Mouse (Mus musculus): ENCODE measurements around the gene Olfr420. TPM values are rescaled to one million over a fixed set of nuclear protein-coding genes. Genes with fewer than 3 reads are reported as not detected.

The Olfr420 gene
- polyA plus RNA-seq, 1 experiment from 2014 or later = not detected

GRCm38 (mm10) chr1:174159095-174159494 lies 3.7 kb downstream of the Olfr420 start:
- ATAC-seq = no peak
- Histone ChIP-seq H3K4me1 (ENCODE audit: control insufficient read depth, insufficient read depth, low read length) (no peaks in the 10 kb centered on the region), H3K9me3 (replicated peaks; ENCODE audit: control insufficient read depth, low read length) (no peaks in the 10 kb centered on the region), H3K27ac (ENCODE audit: low read depth, low read length) (no peak overlapping the region), H3K27me3 (replicated peaks; ENCODE audit: control insufficient read depth, insufficient read depth, low read length) (no peaks in the 10 kb centered on the region), H3K4me2 (ENCODE audit: low read length) (no peak overlapping the region), H3K36me3 (ENCODE audit: control insufficient read depth, insufficient read depth, low read length) (no peaks in the 10 kb centered on the region), H3K4me3 (ENCODE audit: low read depth, low read length) (no peak overlapping the region), H3K9ac (ENCODE audit: low read length) (no peak overlapping the region)
- WGBS = 93% methylated on average over 10 of the region's 10 CpGs
- no peak for DNase-seq (ENCODE audit: low spot score)

- Histone ChIP-seq H3K27me3 (replicated peaks; ENCODE audit: control insufficient read depth, insufficient read depth, low read length) (no peaks in the 10 kb centered on the region), H3K9me3 (replicated peaks; ENCODE audit: control insufficient read depth, low read length) (no peaks in the 10 kb centered on the region), H3K9ac (ENCODE audit: low read length) (no peak overlapping the region), H3K27ac (ENCODE audit: low read depth, low read length) (no peak overlapping the region), H3K4me1 (ENCODE audit: control insufficient read depth, insufficient read depth, low read length) (0 out of 2 replicates have a peak, but pooled peaks cover 2% of the 10 kb centered on the region), H3K4me2 (ENCODE audit: low read length) (no peak overlapping the region), H3K36me3 (ENCODE audit: control insufficient read depth, insufficient read depth, low read length) (no peaks in the 10 kb centered on the region), H3K4me3 (ENCODE audit: low read depth, low read length) (no peak overlapping the region)
- ATAC-seq (no peak), DNase-seq (ENCODE audit: low spot score) (no peak)
Observed at GRCm38 (mm10) chr1:174169024-174169423, 13.6 kb downstream of the Olfr420 start.

- no peaks in the 10 kb centered on the region for H3K36me3 ChIP-seq (ENCODE audit: control insufficient read depth, insufficient read depth, low read length)
- no peak overlapping the region for H3K4me2 ChIP-seq (ENCODE audit: low read length)
- WGBS = 93% methylated on average over 5 of the region's 5 CpGs
- H3K27ac ChIP-seq (ENCODE audit: low read depth, low read length) = no peak overlapping the region
- no peaks in the 10 kb centered on the region for H3K9me3 ChIP-seq (replicated peaks; ENCODE audit: control insufficient read depth, low read length)
- H3K4me3 ChIP-seq (ENCODE audit: low read depth, low read length) = no peak overlapping the region
- H3K27me3 ChIP-seq (replicated peaks; ENCODE audit: control insufficient read depth, insufficient read depth, low read length) = no peaks in the 10 kb centered on the region
- DNase-seq (ENCODE audit: low spot score) (no peak), ATAC-seq (no peak)
- no peak overlapping the region for H3K9ac ChIP-seq (ENCODE audit: low read length)
- H3K4me1 ChIP-seq (ENCODE audit: control insufficient read depth, insufficient read depth, low read length) = 0 out of 2 replicates have a peak, but pooled peaks cover 2% of the 10 kb centered on the region
Observed at GRCm38 (mm10) chr1:174170706-174171501, 15.5 kb downstream of the Olfr420 start.

- Histone ChIP-seq H3K9me3 (replicated peaks; ENCODE audit: control insufficient read depth, low read length) (no peaks in the 10 kb centered on the region), H3K4me3 (ENCODE audit: low read depth, low read length) (no peak overlapping the region), H3K9ac (ENCODE audit: low read length) (no peak overlapping the region), H3K27me3 (replicated peaks; ENCODE audit: control insufficient read depth, insufficient read depth, low read length) (no peaks in the 10 kb centered on the region), H3K4me2 (ENCODE audit: low read length) (no peak overlapping the region), H3K4me1 (ENCODE audit: control insufficient read depth, insufficient read depth, low read length) (0 out of 2 replicates have a peak, but pooled peaks cover 2% of the 10 kb centered on the region), H3K36me3 (ENCODE audit: control insufficient read depth, insufficient read depth, low read length) (no peaks in the 10 kb centered on the region), H3K27ac (ENCODE audit: low read depth, low read length) (no peak overlapping the region)
- DNase-seq (ENCODE audit: low spot score) (no peak), ATAC-seq (no peak)
- 70% methylated on average over 2 of the region's 2 CpGs for WGBS
Observed at GRCm38 (mm10) chr1:174171537-174171936, 16.1 kb downstream of the Olfr420 start.

GRCm38 (mm10) chr1:174172605-174173004 lies 17.2 kb downstream of the Olfr420 start, which contains the start of gene Spta1:
Spta1 (plus strand) TSS chr1:174172776.
- Histone ChIP-seq H3K4me1 (ENCODE audit: control insufficient read depth, insufficient read depth, low read length) (0 out of 2 replicates have a peak, but pooled peaks cover 2% of the 10 kb centered on the region), H3K27me3 (replicated peaks; ENCODE audit: control insufficient read depth, insufficient read depth, low read length) (no peaks in the 10 kb centered on the region), H3K4me3 (ENCODE audit: low read depth, low read length) (no peak within 1 kb of the TSS), H3K9me3 (replicated peaks; ENCODE audit: control insufficient read depth, low read length) (no peaks in the 10 kb centered on the region), H3K27ac (ENCODE audit: low read depth, low read length) (no peak within 1 kb of the TSS), H3K4me2 (ENCODE audit: low read length) (no peak within 1 kb of the TSS), H3K9ac (ENCODE audit: low read length) (no peak within 1 kb of the TSS), H3K36me3 (ENCODE audit: control insufficient read depth, insufficient read depth, low read length) (no peaks in the 10 kb centered on the region)
- WGBS = 15% methylated on average over 3 of the region's 3 CpGs
- DNase-seq (ENCODE audit: low spot score) (no peak), ATAC-seq (no peak)

- Histone ChIP-seq H3K9me3 (replicated peaks; ENCODE audit: control insufficient read depth, low read length) (no peaks in the 10 kb centered on the region), H3K4me3 (ENCODE audit: low read depth, low read length) (no peak overlapping the region), H3K4me1 (ENCODE audit: control insufficient read depth, insufficient read depth, low read length) (no peaks in the 10 kb centered on the region), H3K36me3 (ENCODE audit: control insufficient read depth, insufficient read depth, low read length) (no peaks in the 10 kb centered on the region), H3K27ac (ENCODE audit: low read depth, low read length) (no peak overlapping the region), H3K4me2 (ENCODE audit: low read length) (no peak overlapping the region), H3K9ac (ENCODE audit: low read length) (no peak overlapping the region), H3K27me3 (replicated peaks; ENCODE audit: control insufficient read depth, insufficient read depth, low read length) (no peaks in the 10 kb centered on the region)
- no peak for ATAC-seq
- WGBS = 85% methylated on average over 7 of the region's 7 CpGs
- DNase-seq (ENCODE audit: low spot score) = no peak
Observed at GRCm38 (mm10) chr1:174204699-174205098, 49.3 kb downstream of the Olfr420 start.

Other genes with a start within 250 kb of the Olfr420 start
- 0.25 and 0.52 TPM in 2 replicates for gene Ifi211, start 242.6 kb upstream of the Olfr420 start, polyA plus RNA-seq (2014; fragmentation: Nextera tagmentation; extraction: Ambion mirVana)
- 1.6 and 2.0 TPM in 2 replicates for gene Mndal, start 213.1 kb upstream of the Olfr420 start, polyA plus RNA-seq (2014; fragmentation: Nextera tagmentation; extraction: Ambion mirVana)
- gene Ifi203, start 213.0 kb upstream of the Olfr420 start, polyA plus RNA-seq (2014; fragmentation: Nextera tagmentation; extraction: Ambion mirVana) = 1.1 and 1.6 TPM in 2 replicates
- not detected in 2 replicates for gene Ifi202b, start 172.9 kb upstream of the Olfr420 start, polyA plus RNA-seq (2014; fragmentation: Nextera tagmentation; extraction: Ambion mirVana)
- 0.15 TPM in 1 of 2 replicates, not detected in the other for gene Ifi205, start 123.8 kb upstream of the Olfr420 start, polyA plus RNA-seq (2014; fragmentation: Nextera tagmentation; extraction: Ambion mirVana)
- not detected in 2 replicates for gene Olfr433, start 114.9 kb upstream of the Olfr420 start, polyA plus RNA-seq (2014; fragmentation: Nextera tagmentation; extraction: Ambion mirVana)
- not detected in 2 replicates for gene Olfr432, start 106.4 kb upstream of the Olfr420 start, polyA plus RNA-seq (2014; fragmentation: Nextera tagmentation; extraction: Ambion mirVana)
- not detected in 2 replicates for gene Olfr430, start 89.0 kb upstream of the Olfr420 start, polyA plus RNA-seq (2014; fragmentation: Nextera tagmentation; extraction: Ambion mirVana)
- gene Olfr429, start 71.3 kb upstream of the Olfr420 start, polyA plus RNA-seq (2014; fragmentation: Nextera tagmentation; extraction: Ambion mirVana) = not detected in 2 replicates
- gene Olfr427, start 58.7 kb upstream of the Olfr420 start, polyA plus RNA-seq (2014; fragmentation: Nextera tagmentation; extraction: Ambion mirVana) = not detected in 2 replicates
- not detected in 2 replicates for gene Olfr231, start 34.5 kb upstream of the Olfr420 start, polyA plus RNA-seq (2014; fragmentation: Nextera tagmentation; extraction: Ambion mirVana)
- gene Olfr424, start 24.1 kb upstream of the Olfr420 start, polyA plus RNA-seq (2014; fragmentation: Nextera tagmentation; extraction: Ambion mirVana) = not detected in 2 replicates
- gene Spta1, start 17.1 kb downstream of the Olfr420 start, polyA plus RNA-seq (2014; fragmentation: Nextera tagmentation; extraction: Ambion mirVana) = 0.10 and 0.13 TPM in 2 replicates
- gene Olfr419, start 96.4 kb downstream of the Olfr420 start, polyA plus RNA-seq (2014; fragmentation: Nextera tagmentation; extraction: Ambion mirVana) = not detected in 2 replicates
- gene Mptx1, start 174.9 kb downstream of the Olfr420 start, polyA plus RNA-seq (2014; fragmentation: Nextera tagmentation; extraction: Ambion mirVana) = not detected in 2 replicates
- gene Olfr417, start 209.5 kb downstream of the Olfr420 start, polyA plus RNA-seq (2014; fragmentation: Nextera tagmentation; extraction: Ambion mirVana) = not detected in 2 replicates
- not detected in 2 replicates for gene Olfr248, start 235.4 kb downstream of the Olfr420 start, polyA plus RNA-seq (2014; fragmentation: Nextera tagmentation; extraction: Ambion mirVana)

All from forebrain, embryonic 14.5 days (tissue).